Mouse (Mus musculus): Measurements from ENCODE around the gene Alpl. TPM values are rescaled to one million over a fixed set of nuclear protein-coding genes. Genes with fewer than 3 reads are reported as not detected.

Gene Alpl
- total and polyA plus RNA-seq, 2 experiments, result 5.1 to 7.3 TPM

GRCm38 (mm10) chr4:137768831-137769230 is 27.4 kb downstream of the Alpl start:
- H3K4me1 ChIP-seq (ENCODE audit: control insufficient read depth, insufficient read depth, low read length), result peaks cover 64% of the 10 kb centered on the region
- no peak overlapping the region for H3K4me3 ChIP-seq (ENCODE audit: insufficient read depth, low read depth, low read length)
- TF ChIP-seq CTCF (IDR thresholded peaks at IDR 0.05; ENCODE audit: low read depth, low read length), result no peak
- no peak for TF ChIP-seq POLR2A (IDR thresholded peaks at IDR 0.05; ENCODE audit: extremely low read depth, insufficient read depth, low read length)
- peak overlapping the region; percentile 21 for H3K9ac ChIP-seq (ENCODE audit: low read depth, low read length)
- DNase-seq (ENCODE audit: extremely low read depth, low read depth, low spot score), result peak; percentile 86
- no peaks in the 10 kb centered on the region for H3K79me2 ChIP-seq (ENCODE audit: control insufficient read depth, insufficient read depth, low read length)
- H3K27me3 ChIP-seq (ENCODE audit: control insufficient read depth, insufficient read depth, low read length), result no peaks in the 10 kb centered on the region
- 34% methylated on average over 6 of the region's 6 CpGs for WGBS
- H3K36me3 ChIP-seq (ENCODE audit: control insufficient read depth, insufficient read depth, low read length), result no peaks in the 10 kb centered on the region
- H3K27ac ChIP-seq (replicated peaks; ENCODE audit: insufficient read depth, low read depth, low read length), result peak overlapping the region; percentile 81

- no peaks in the 10 kb centered on the region for H3K36me3 ChIP-seq (ENCODE audit: control insufficient read depth, insufficient read depth, low read length)
- peaks cover 61% of the 10 kb centered on the region for H3K4me1 ChIP-seq (ENCODE audit: control insufficient read depth, insufficient read depth, low read length)
- WGBS, result 68% methylated on average over 5 of the region's 5 CpGs
- peak overlapping the region; percentile 81 for H3K27ac ChIP-seq (replicated peaks; ENCODE audit: insufficient read depth, low read depth, low read length)
- no peak overlapping the region for H3K4me3 ChIP-seq (ENCODE audit: insufficient read depth, low read depth, low read length)
- peak; percentile 50 for DNase-seq (ENCODE audit: extremely low read depth, low read depth, low spot score)
- no peaks in the 10 kb centered on the region for H3K27me3 ChIP-seq (ENCODE audit: control insufficient read depth, insufficient read depth, low read length)
- H3K9ac ChIP-seq (ENCODE audit: low read depth, low read length), result peak overlapping the region; percentile 21
- H3K79me2 ChIP-seq (ENCODE audit: control insufficient read depth, insufficient read depth, low read length), result no peaks in the 10 kb centered on the region
- TF ChIP-seq CTCF (IDR thresholded peaks at IDR 0.05; ENCODE audit: low read depth, low read length), result no peak
- TF ChIP-seq POLR2A (IDR thresholded peaks at IDR 0.05; ENCODE audit: extremely low read depth, insufficient read depth, low read length), result no peak
Observed at GRCm38 (mm10) chr4:137768381-137768780, 27.8 kb downstream of the Alpl start.

- no peak for TF ChIP-seq CTCF (IDR thresholded peaks at IDR 0.05; ENCODE audit: low read depth, low read length)
- TF ChIP-seq POLR2A (IDR thresholded peaks at IDR 0.05; ENCODE audit: extremely low read depth, insufficient read depth, low read length), result no peak
- H3K4me3 ChIP-seq (ENCODE audit: insufficient read depth, low read depth, low read length), result no peak overlapping the region
- H3K9ac ChIP-seq (ENCODE audit: low read depth, low read length), result no peak overlapping the region
- H3K27me3 ChIP-seq (ENCODE audit: control insufficient read depth, insufficient read depth, low read length), result no peaks in the 10 kb centered on the region
- H3K79me2 ChIP-seq (ENCODE audit: control insufficient read depth, insufficient read depth, low read length), result no peaks in the 10 kb centered on the region
- DNase-seq (ENCODE audit: extremely low read depth, low read depth, low spot score), result no peak
- peak overlapping the region; percentile 68 for H3K27ac ChIP-seq (replicated peaks; ENCODE audit: insufficient read depth, low read depth, low read length)
- no peaks in the 10 kb centered on the region for H3K36me3 ChIP-seq (ENCODE audit: control insufficient read depth, insufficient read depth, low read length)
- H3K4me1 ChIP-seq (ENCODE audit: control insufficient read depth, insufficient read depth, low read length), result peaks cover 47% of the 10 kb centered on the region
- WGBS, result 23% methylated on average over 5 of the region's 5 CpGs
Observed at GRCm38 (mm10) chr4:137766365-137766764, 29.8 kb downstream of the Alpl start.

GRCm38 (mm10) chr4:137765554-137765971 is 30.6 kb downstream of the Alpl start:
- peak overlapping the region; percentile 29 for H3K27ac ChIP-seq (replicated peaks; ENCODE audit: insufficient read depth, low read depth, low read length)
- H3K36me3 ChIP-seq (ENCODE audit: control insufficient read depth, insufficient read depth, low read length), result no peaks in the 10 kb centered on the region
- H3K27me3 ChIP-seq (ENCODE audit: control insufficient read depth, insufficient read depth, low read length), result no peaks in the 10 kb centered on the region
- H3K4me1 ChIP-seq (ENCODE audit: control insufficient read depth, insufficient read depth, low read length), result peaks cover 44% of the 10 kb centered on the region
- H3K79me2 ChIP-seq (ENCODE audit: control insufficient read depth, insufficient read depth, low read length), result no peaks in the 10 kb centered on the region; the same call in 1 of the 2 replicates
- no peak overlapping the region for H3K4me3 ChIP-seq (ENCODE audit: insufficient read depth, low read depth, low read length)
- TF ChIP-seq POLR2A (IDR thresholded peaks at IDR 0.05; ENCODE audit: extremely low read depth, insufficient read depth, low read length), result no peak
- no peak for TF ChIP-seq CTCF (IDR thresholded peaks at IDR 0.05; ENCODE audit: low read depth, low read length)
- WGBS, result 49% methylated on average over 7 of the region's 7 CpGs
- DNase-seq (ENCODE audit: extremely low read depth, low read depth, low spot score), result peak; percentile 63
- H3K9ac ChIP-seq (ENCODE audit: low read depth, low read length), result no peak overlapping the region

- Histone ChIP-seq H3K9ac (ENCODE audit: low read depth, low read length) (no peak overlapping the region; the same call in 1 of the 2 replicates), H3K4me3 (ENCODE audit: insufficient read depth, low read depth, low read length) (no peak overlapping the region), H3K79me2 (ENCODE audit: control insufficient read depth, insufficient read depth, low read length) (no peaks in the 10 kb centered on the region; the same call in 1 of the 2 replicates), H3K27ac (replicated peaks; ENCODE audit: insufficient read depth, low read depth, low read length) (peak overlapping the region; percentile 52), H3K4me1 (ENCODE audit: control insufficient read depth, insufficient read depth, low read length) (peaks cover 38% of the 10 kb centered on the region), H3K27me3 (ENCODE audit: control insufficient read depth, insufficient read depth, low read length) (no peaks in the 10 kb centered on the region), H3K36me3 (ENCODE audit: control insufficient read depth, insufficient read depth, low read length) (no peaks in the 10 kb centered on the region)
- WGBS, result 49% methylated on average over 3 of the region's 3 CpGs
- DNase-seq (ENCODE audit: extremely low read depth, low read depth, low spot score), result no peak
- no peak for TF ChIP-seq POLR2A (IDR thresholded peaks at IDR 0.05; ENCODE audit: extremely low read depth, insufficient read depth, low read length)
- no peak for TF ChIP-seq CTCF (IDR thresholded peaks at IDR 0.05; ENCODE audit: low read depth, low read length)
Observed at GRCm38 (mm10) chr4:137764621-137765020, 31.6 kb downstream of the Alpl start.

- Histone ChIP-seq H3K27me3 (ENCODE audit: control insufficient read depth, insufficient read depth, low read length) (no peaks in the 10 kb centered on the region), H3K4me1 (ENCODE audit: control insufficient read depth, insufficient read depth, low read length) (peaks cover 32% of the 10 kb centered on the region), H3K27ac (replicated peaks; ENCODE audit: insufficient read depth, low read depth, low read length) (peak overlapping the region; percentile 52), H3K4me3 (ENCODE audit: insufficient read depth, low read depth, low read length) (no peak overlapping the region), H3K9ac (ENCODE audit: low read depth, low read length) (peak overlapping the region; percentile 23), H3K79me2 (ENCODE audit: control insufficient read depth, insufficient read depth, low read length) (no peaks in the 10 kb centered on the region; the same call in 1 of the 2 replicates), H3K36me3 (ENCODE audit: control insufficient read depth, insufficient read depth, low read length) (no peaks in the 10 kb centered on the region)
- DNase-seq (ENCODE audit: extremely low read depth, low read depth, low spot score), result peak; percentile 51
- 21% methylated on average over 8 of the region's 8 CpGs for WGBS
- no peak for TF ChIP-seq CTCF (IDR thresholded peaks at IDR 0.05; ENCODE audit: low read depth, low read length)
- no peak for TF ChIP-seq POLR2A (IDR thresholded peaks at IDR 0.05; ENCODE audit: extremely low read depth, insufficient read depth, low read length)
Observed at GRCm38 (mm10) chr4:137763920-137764495, 32.2 kb downstream of the Alpl start.
